Mouse (Mus musculus) splenic B cell, adult 2 months (primary cell): Measurements from ENCODE around the gene Ifi204.
"Not testable (repeated sequence)": the region's sequence is repeated elsewhere in the genome, so short reads cannot be mapped to it uniquely, and the experiment has no call there.

ENCODE experiments used
- DNase-seq: peaks from one replicate; pipeline ENCODE4 v3.0.0-alpha.2; 2011; ENCODE audit warnings: low read depth, low spot score
- H3K27me3 ChIP-seq: 2 replicates; pipeline ENCODE4 v1.6.1; 2012; ENCODE audit warnings: mild to moderate bottlenecking, low read length, moderate library complexity, mixed read lengths; ENCODE audit not compliant: control insufficient read depth, poor library complexity, insufficient read depth, severe bottlenecking
- H3K36me3 ChIP-seq: 2 replicates; pipeline ENCODE4 v1.6.1; 2012; ENCODE audit warnings: mild to moderate bottlenecking, low read length, moderate library complexity, mixed read lengths; ENCODE audit not compliant: control insufficient read depth, poor library complexity, insufficient read depth, severe bottlenecking

Gene Ifi204

DNA sequence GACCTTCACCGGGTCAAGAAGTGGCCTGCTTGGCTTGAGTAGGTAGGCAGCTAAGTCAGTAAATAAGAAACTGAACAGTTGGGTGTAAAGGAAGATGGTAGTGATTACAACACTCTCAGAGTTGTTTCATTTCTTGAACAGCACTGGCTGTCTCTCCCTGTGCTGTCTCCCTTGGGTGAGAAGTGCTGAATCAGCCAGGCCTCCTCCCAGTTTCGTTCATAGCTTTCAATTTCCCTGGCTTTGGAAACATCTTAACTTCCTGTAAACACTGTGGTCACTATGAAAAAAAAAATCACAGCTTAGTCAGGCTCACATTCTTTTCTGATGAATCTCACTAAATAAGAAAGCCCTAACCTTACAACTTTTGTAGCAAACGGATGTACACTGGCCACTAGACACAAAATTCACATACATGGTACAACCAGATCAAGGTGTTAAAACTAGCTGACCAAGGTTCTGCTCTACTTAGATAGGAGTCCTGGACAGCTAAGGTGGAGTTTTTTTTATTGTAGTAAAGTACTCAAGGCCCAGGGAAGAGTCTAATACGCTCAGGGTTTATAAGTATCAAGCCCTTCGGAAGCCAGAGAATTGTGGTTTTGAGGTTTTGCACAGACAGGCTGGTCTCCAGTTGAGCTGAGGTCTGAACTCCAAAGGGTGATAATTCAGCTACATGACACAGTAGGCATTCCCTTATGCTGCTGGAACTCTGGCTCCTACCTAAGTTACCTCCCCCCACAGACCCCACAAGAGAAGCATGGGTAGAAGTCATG is at the start of gene Ifi204:
Ifi204 (minus strand) TSS at position 96 of the 770 bp plus-strand sequence.
- H3K36me3 ChIP-seq, H3K27me3 ChIP-seq: not testable (repeated sequence)
- peak; percentile 2 for DNase-seq

DNA sequence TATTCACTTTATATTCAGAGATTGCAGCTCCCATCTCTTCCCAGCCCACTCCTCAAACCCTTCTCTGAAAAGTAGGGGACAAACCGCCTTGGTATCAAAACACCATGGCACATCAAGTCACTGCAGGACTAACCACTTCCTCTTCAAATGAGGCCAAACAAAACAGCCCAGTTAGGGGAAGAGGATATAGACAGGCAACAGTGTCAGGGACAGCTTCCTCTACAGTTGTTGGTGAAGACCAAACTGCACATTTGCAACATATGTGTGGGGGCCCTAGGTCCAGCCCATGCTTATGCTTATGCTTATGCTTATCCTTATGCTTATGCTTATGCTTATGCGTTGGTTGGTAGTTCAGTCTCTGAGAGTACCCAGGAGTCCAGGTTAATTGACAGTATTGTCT is 42.6 kb upstream of the Ifi204 start:
- not testable (repeated sequence) for H3K36me3 ChIP-seq, H3K27me3 ChIP-seq
- peak; percentile 51 for DNase-seq

DNA sequence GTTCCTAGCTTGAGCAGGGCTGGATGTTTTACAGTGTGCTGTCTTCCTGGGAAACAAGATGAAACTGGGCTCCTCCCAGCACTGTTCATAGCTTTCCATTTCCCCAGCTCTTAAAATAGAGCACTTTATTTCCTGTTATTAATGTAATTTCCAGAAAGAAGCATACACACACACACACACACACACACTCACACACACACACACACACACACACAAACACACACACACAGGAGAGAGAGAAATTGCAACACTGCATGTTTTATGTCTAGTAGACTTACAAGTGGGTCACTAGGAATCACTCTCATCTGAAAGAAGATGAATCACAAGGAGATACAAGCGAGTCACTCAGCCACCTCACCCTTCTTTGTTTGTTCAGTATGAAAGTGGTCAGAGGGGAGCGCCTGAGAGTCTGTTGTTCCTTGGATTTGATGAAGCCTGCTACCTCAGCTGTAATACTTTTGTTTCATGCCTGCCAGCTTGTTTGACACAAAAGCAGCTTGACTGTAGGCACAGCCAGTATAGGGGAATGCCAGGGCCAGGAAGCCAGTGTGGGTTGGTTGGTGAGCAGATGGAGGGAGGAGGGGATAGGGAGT is 36.0 kb upstream of the Ifi204 start:
- not testable (repeated sequence) for DNase-seq, H3K36me3 ChIP-seq, H3K27me3 ChIP-seq

DNA sequence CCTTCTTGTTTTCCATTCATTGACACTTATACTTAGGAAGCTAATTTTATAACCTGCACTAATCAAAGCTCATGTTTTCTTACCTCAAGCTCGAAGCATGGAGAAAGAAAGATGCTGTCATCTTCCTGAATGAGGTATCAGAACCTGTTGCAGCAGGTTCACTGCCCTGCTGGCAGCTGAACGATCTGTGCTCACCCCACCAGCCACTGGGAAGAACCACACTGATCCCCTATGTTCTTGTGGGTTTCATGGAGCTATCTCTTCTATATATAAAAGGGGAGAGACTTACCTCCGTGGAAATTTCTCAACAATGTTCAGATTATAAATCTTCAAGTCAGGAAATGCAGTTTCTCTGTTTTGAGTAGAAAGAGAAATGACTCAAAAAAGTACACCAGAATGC is 35.5 kb upstream of the Ifi204 start:
- not testable (repeated sequence) for H3K36me3 ChIP-seq, DNase-seq, H3K27me3 ChIP-seq

DNA sequence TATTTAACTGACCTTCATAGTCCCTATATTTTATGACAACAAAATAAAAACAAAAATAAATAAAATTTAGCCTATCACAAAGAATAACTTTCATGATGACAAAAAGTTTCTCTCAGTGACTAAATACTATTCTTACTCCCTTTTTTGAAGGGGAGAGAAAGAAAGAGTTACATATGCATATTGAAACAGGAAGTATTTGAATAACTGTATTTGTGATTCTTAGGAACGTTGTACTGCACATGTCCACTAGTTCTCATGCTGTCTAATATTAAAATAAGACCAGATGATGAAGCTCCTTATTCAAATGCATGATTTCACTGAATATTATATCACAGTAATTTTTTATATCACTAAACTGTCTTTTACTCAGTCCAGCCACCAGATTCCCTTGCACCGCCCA is 35.0 kb upstream of the Ifi204 start:
- H3K27me3 ChIP-seq, H3K36me3 ChIP-seq, DNase-seq: not testable (repeated sequence)

DNA sequence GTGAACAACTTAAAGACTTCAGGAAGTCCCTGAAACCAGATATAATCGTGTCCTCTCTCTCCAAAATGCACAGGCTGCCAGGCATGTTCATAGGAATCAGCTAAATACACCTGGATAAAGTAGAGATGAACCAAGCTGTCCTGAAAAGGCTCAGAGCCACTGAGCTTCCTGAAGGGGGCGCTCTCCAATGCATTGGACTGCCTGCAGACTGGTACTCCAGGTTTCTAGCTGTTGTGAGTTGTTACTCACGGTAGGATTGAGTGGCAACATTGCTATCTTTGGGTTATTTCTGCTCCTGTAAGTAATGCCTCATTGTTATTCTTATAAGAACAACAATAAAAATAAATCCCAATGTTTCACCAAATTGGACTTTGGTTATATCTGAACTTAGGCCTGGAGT is 6.7 kb upstream of the Ifi204 start:
- not testable (repeated sequence) for H3K36me3 ChIP-seq, DNase-seq, H3K27me3 ChIP-seq

DNA sequence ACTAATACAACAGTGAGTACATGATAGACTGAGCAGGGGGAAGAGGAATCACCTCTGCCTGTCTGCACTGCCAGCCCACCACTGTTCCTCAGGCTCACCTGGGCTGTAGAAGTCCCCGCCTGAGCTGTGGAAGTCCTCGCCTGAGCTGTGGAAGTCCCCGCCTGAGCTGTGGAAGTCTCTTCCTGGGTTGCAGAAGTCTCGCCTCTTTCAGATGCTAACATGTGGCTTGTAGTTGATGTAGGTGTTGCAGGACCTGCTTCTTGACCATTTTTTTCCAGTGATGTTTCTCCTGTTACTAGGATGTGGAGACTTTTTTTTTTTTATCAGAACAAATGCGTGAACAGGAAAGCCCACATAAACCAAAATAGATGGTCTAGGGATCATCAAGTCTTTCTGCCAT is 6.7 kb downstream of the Ifi204 start:
- H3K27me3 ChIP-seq, DNase-seq, H3K36me3 ChIP-seq: not testable (repeated sequence)

DNA sequence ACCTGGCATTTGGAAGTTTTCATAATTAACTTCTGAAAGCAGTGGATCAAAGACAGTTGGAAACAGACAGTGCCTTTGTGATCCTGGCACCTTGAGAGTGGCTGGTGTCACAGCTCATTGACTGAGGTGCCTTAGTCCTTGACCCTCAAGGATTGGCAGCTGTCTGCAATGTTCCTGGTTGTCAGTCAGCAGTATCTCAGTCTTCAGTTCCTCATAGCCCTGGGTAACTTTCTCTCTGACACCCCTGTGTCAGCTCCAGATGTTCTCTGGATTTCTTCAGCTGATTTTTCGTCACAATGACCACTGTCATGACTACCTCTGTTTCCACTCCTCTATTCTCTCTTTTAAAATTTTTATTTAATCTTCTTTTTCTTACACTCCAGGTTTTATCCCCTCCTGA is 24.5 kb downstream of the Ifi204 start:
- no peaks in the 10 kb centered on the region for H3K36me3 ChIP-seq
- H3K27me3 ChIP-seq, result no peaks in the 10 kb centered on the region
- DNase-seq, result peak; percentile 21

DNA sequence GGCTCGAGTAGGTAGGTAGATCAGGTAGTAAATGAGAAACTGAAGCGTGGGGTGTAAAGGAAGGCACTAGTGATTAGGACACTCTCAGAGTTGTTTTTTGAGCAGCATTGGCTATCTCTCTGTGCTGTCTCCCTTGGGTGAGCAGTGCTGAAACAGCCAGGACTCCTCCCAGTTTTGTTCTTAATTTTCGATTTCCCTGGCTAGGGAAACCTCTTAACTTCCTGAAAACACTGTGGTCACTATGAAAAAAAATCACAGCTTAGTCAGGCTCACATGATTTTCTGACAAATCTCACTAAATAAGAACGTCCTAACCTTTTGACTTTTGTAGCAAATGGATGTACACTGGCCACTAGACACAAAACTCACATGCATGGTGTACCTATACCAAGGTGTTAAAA is 25.1 kb downstream of the Ifi204 start, which contains the start of gene Ifi207:
Ifi207 (minus strand) TSS at position 92 of the 400 bp plus-strand sequence.
- H3K36me3 ChIP-seq, result no peaks in the 10 kb centered on the region
- no peaks in the 10 kb centered on the region for H3K27me3 ChIP-seq
- DNase-seq, result peak; percentile 13

DNA sequence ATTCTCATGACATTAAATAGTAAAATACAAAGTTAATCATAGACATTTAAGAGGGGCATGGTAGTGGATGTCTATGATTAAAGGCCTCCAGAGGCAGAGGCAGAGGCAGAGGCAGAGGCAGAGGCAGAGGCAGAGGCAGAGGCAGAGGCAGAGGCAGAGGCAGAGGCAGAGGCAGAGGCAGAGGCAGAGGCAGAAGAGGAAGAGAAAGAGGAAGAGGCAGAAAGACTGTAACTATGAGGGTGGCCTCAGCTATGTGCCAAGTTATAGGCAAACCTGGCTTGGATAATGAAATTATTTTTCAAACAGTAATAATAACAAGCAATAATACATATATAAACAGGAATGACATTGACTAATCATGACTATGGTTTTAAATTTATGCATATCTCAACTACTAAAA is 26.2 kb downstream of the Ifi204 start:
- no peak for DNase-seq
- Histone ChIP-seq H3K36me3 (no peaks in the 10 kb centered on the region), H3K27me3 (no peaks in the 10 kb centered on the region)

DNA sequence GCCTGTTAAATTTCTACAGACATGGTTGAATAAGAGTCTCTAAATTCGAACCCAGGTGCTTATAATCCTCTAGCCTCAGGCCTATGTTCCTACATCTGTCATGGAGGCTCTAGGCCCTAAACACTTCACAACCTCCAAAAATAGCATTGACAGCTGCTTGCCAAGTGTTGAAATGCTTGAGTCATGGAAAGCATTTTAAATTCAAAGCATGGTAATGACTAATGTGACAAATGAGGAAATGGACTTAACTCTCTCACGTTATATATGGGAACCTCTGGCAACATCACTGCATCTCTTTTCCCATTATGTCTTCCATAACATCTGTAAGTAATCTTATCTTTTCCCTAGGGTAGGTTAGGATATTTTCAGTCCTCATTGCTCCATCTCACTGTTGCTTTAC is 29.8 kb downstream of the Ifi204 start:
- H3K36me3 ChIP-seq, result no peaks in the 10 kb centered on the region
- peak; percentile 1 for DNase-seq

DNA sequence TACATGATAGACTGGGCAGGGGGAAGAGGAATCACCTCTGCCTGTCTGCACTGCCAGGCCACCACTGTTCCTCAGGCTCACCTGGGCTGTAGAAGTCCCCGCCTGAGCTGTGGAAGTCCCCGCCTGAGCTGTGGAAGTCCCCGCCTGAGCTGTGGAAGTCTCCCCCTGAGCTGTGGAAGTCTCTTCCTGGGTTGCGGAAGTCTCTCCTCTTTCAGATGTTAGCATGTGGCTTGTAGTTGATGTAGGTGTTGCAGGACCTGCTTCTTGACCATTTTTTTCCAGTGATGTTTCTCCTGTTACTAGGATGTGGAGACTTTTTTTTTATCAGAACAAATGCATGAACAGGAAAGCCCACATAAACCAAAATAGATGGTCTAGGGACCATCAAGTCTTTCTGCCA is 31.7 kb downstream of the Ifi204 start:
- DNase-seq, H3K36me3 ChIP-seq, H3K27me3 ChIP-seq: not testable (repeated sequence)

More for the DNA sequence above, 29.8 kb downstream of the Ifi204 start:
- H3K27me3 ChIP-seq, result no peaks in the 10 kb centered on the region

DNA sequence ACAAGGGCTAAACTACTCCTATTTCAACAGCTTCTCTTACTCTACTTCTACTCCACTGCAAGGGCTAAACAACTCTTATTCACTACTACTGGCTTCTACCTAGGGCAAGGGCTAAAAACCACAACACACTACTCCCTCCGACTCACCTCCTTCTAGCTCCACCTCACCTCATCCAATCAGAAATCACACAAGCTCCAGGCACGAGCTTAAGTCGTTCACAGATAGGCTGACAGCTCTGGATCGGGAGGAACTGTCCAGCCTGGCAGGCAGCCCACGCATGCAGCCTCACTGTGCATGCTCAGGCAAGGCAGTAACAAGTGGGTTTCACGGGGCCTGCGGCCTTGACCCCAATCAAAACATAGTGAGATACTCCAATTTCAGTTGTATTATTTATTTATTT is 33.5 kb downstream of the Ifi204 start:
- no peak for DNase-seq
- H3K27me3 ChIP-seq, result no peaks in the 10 kb centered on the region
- H3K36me3 ChIP-seq, result no peaks in the 10 kb centered on the region
